Mouse (Mus musculus) left cerebral cortex, postnatal 14 days (tissue): ENCODE measurements around the gene Gm9508. TPM values are rescaled to one million over a fixed set of nuclear protein-coding genes. Genes with fewer than 3 reads are reported as not detected.
"Not testable (repeated sequence)": the region's sequence is repeated elsewhere in the genome, so short reads cannot be mapped to it uniquely, and the experiment has no call there.

Source experiments
- DNase-seq, 2 experiments: peaks; one replicate each; pipeline ENCODE4 v3.0.0; 2021 to 2022; ENCODE audit warnings: low spot score in 2 of 2, mixed read lengths in 1 of 2
- intact Hi-C: fragments of 180-260 bp; cut with DNase I; formaldehyde crosslinking; loops from one replicate; pipeline ENCODE4 v1.15.1; 2025
- long read RNA-seq, 2 experiments: library from polyadenylated mRNA; stranded (forward); transcript quantifications; one replicate each; pipeline ENCODE4 v2.0.0; 2021
- total RNA-seq, 2 experiments: library from RNA; stranded (reverse); gene quantifications; 2 replicates each; pipeline ENCODE4 v1.2.3; 2021

The Gm9508 gene
- total RNA-seq: not detected
- long read RNA-seq, experiment 1: 0 reads
- long read RNA-seq, experiment 2: 0 reads

DNA sequence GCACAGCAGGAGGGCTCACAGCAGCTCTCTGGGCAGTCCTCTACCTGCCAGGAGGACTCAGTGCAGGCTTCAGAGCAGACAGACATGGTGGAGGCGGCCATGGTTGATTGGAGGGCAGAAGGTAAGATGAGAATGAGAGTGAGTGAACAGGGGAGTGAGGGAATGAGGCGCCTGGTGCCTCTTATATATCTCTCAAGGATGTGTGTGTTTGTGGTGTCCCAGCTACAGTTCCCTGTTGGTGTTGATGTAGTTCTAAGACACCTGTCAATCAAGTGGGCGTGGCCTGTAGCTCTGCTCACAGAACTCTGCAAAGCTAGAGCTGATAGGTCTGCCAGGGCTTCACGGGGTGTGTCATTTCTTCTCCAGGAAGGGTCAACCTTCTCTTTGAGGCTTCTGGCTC is at the start of gene Gm9508:
Gm9508 (minus strand) TSS at position 101 of the 400 bp plus-strand sequence.
- DNase-seq: no peak
- intact Hi-C loops: no loop called here

DNA sequence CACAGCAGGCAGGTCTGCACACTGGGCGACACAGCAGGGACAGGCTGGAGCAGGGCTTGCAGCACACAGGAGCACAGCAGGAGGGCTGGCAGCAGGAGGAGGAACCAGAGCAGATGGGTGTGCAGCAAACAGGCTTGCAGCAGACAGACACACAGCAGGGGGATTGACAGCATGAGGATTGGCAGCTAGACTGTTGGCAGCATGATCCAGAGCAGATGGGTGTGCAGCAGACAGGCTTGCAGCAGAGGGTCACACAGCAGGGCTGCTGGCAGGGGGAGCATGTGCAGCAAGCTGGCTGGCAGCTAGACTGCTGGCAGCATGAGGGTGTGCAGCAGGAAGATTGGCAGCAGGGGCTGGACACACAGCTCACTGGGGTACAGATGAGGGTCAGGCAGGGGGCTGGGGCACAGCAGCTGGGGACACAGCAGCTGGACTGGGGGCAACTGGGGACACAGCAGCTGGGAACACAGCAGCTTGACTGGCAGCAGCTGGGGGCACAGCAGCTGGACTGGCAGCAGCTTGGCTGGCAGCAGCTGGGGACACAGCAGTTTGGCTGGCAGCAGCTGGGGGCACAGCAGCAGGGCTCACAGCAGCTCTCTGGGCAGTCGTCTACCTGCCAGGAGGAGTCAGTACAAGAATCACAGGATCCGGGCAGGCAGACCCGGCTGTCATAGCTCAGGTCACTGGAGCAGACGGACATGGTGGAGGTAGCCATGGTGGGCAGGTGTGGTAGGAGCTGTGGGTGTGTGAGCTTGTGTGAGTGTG is 45.1 kb upstream of the Gm9508 start, which contains the start of gene Gm18596:
Gm18596 (minus strand) TSS at position 715 of the 765 bp plus-strand sequence.
- DNase-seq, intact Hi-C loops: not testable (repeated sequence)

DNA sequence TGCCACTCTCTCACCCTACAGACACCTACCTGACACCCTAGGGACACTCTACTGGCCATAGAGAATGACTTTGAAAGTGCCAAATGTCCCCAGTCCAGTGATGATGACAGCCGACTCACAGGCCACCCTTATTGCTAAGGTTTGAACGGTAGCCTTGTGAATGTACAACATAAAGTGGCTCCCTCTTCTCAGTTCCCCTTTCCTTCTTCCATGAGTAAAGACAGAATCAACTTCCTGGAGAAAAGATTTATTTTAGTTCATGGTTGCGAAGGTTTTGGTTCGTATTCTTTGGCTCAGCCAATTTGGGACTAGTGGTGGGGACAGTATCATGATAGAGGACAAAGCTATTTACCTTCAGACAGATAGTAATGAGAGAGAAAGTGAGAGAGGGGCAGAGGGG is 41.9 kb upstream of the Gm9508 start:
- intact Hi-C loops: no loop called here

DNA sequence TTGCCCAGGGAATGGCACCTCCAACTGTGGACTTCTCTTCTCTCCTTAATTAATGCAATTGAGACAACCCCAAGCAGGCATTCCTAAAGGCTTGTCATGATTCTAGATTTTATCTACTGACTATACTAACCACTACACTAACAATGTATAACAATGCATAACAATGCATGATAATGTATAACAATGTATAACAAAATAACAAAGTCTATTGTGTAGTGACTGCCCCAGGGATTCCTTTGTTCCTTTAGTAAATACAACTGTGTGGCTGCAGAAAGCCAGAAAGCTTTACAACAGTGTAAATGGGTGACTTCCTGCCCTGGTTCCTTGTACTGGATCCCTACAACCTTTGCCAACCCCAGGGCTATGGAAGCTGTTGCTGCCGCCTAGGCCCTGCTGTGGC is 38.9 kb upstream of the Gm9508 start:
- intact Hi-C loops: no loop called here
- DNase-seq: no peak

More for the DNA sequence above, 41.9 kb upstream of the Gm9508 start:
- no peak for DNase-seq

DNA sequence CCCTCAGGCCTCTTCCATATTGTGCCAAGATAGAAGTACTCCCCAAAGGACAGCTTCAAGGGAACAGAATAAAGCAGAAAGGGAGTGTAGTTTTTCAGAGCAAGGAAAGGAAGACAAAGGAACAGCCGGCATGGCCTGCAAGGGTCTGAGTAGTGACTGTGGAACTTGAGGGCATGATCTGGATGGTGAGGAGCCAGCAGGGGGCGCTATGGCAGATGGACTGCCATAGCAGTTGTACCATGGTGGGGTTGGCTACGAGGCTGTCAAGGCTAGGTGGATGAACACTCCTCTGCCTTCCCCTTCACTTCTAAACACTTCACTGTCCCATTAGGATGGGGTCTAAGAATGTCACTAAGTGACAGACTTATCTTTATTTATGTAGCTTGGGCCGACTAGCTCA is 32.2 kb upstream of the Gm9508 start:
- intact Hi-C loops: no loop called here
- DNase-seq: no peak

DNA sequence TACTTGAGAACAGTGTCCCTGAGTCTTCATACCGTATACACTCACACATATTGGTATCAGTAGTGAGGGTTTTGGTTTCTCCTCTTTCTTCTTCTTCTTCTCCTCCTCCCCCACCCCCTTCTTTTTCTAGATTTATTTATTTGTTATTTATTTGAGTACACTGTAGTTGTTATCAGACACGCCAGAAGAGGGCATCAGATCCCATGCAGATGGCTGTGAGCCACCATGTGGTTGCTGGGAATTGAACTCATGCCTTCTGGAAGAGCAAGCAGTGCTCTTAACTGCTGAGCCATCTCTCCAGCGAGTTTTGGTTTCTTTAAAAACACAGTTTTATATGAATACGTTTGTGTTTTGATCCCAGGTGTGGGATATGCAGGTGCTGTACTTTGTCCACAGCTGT is 31.2 kb upstream of the Gm9508 start:
- DNase-seq: no peak
- intact Hi-C loops: no loop called here

DNA sequence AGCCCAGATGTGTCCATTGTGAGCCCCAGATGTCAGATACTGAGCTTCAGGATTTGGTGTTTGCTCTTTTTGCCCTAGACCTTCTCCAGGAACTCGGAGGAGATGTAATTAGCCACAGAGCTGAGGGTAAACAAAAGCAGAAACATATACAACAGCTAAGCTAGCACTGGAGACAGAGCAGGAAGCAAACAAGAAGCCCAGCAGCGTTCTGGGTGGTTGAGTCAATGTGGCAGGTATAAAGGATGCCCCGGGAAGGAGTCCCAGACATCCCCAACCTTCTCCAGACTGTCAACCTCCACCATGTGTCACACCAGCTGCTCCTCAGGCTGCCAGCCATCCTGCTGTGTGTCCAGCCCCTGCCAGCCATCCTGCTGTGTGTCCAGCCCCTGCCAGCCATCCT is 29.2 kb upstream of the Gm9508 start, which contains the start of gene Gm10100:
Gm10100 (plus strand) TSS at position 301 of the 400 bp plus-strand sequence.
- DNase-seq: no peak
- intact Hi-C loops: no loop called here

DNA sequence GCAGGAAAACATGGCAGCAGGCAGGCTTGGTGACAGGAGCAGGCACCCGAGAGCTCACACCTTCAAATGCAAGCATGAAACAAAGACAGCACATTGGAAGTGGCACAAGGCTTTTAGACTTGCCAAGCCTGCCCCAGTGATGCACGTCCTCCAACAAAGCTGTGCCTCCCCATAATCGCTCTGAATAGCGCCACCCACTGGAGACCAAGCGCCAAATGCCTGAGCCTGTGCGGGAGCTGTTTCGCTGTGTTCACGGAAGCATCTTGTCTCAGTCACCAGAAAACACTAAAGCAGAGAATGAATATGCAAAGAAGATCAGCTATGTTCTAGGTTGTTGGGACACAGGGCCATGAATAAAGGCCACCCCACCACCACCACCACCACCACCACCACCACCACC is 27.8 kb upstream of the Gm9508 start:
- intact Hi-C loops: no loop called here
- DNase-seq: no peak

DNA sequence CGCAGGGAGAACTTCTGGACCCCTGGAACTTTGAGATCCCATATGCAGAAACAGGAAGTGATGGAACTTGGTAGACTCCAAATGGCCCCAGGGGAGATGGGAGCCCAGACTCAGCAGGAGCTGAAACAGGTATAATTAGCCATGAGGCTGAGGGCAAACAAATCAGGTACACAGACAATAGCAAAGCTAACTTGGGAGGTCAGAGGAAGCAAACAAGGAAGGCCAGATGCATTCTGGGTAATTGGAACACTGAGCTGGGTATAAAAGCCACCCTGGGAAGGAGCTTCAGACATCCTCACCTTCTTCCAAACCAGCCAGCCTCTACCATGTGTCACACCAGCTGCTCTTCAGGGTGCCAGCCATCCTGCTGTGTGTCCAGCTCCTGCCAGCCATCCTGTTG is 23.3 kb upstream of the Gm9508 start, which contains the start of gene Krtap12-1:
Krtap12-1 (plus strand) TSS at position 301 of the 400 bp plus-strand sequence.
- intact Hi-C loops, DNase-seq: not testable (repeated sequence)

DNA sequence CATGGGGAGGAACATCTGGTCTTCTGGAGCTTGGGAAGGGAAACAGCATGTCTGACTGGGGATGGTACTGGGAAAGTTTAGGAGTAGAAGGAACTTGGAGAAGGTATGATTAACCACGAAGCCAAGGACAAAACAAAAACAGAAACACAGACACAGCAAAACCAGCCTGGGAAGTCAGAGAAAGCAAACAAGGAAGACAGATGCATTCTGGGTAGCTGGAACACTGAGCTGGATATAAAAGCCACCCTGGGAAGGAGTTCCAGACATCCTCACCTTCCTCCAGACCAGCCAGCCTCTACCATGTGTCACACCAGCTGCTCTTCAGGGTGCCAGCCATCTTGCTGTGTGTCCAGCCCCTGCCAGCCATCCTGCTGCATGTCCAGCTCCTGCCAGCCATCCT is 18.5 kb upstream of the Gm9508 start, which contains the start of gene Gm10142:
Gm10142 (plus strand) TSS at position 301 of the 400 bp plus-strand sequence.
- DNase-seq: no peak
- intact Hi-C loops: no loop called here

DNA sequence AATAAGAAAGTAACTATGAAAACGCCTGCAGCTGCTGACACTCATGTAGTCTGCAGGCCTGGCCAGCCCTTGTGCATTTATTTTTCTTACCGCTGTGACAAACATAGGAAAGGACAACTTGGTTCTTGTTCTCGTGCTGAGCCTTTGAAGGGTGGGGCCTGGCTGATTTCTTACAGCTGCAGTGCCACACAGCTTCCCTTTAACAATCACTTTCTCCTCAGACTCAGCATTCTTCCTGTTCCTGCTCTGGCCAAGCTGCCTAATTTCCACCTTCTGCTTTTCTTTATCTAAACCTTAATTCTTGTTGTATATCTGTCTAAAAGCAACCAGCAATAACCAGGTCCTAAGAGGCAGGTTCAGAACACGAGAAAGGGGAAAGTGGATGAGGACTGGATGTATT is 16.7 kb upstream of the Gm9508 start:
- intact Hi-C loops: no loop called here
- DNase-seq: no peak

DNA sequence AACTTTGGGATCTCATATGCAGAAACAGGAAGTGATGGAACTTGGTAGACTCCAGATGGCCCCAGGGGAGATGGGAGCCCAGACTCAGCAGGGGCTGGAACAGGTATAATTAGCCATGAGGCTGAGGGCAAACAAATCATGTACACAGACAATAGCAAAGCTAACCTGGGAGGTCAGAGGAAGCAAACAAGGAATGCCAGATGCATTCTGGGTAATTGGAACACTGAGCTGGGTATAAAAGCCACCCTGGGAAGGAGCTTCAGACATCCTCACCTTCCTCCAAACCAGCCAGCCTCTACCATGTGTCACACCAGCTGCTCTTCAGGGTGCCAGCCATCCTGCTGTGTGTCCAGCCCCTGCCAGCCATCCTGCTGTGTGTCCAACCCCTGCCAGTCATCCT is 14.1 kb upstream of the Gm9508 start, which contains the start of gene Gm10024:
Gm10024 (plus strand) TSS at position 301 of the 400 bp plus-strand sequence.
- DNase-seq, intact Hi-C loops: not testable (repeated sequence)

DNA sequence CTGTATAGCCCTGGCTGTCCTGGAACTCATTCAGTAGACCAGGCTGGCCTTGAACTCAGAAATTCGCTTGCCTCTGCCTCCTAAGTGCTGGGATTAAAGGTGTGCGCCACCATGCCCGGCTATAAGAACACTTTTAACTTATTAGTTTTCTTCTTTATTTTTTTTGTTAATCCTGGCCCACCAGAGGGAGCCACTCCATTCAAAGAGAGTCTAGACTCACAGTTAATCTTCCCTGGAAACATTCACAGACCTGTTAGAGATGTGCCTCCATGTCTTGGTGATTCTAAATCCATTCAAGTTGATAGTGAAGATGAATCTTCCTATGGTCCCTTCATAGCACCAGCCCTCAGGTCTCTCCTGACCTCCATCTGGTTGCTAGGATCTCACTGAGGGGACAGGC is 12.8 kb upstream of the Gm9508 start:
- peak in 1 of 2 experiments; percentile 21 for DNase-seq
- intact Hi-C loops: loop anchor here (5.0 kb wide), 1 partner anchor 167 kb away; no protein-coding TSS in a partner anchor

DNA sequence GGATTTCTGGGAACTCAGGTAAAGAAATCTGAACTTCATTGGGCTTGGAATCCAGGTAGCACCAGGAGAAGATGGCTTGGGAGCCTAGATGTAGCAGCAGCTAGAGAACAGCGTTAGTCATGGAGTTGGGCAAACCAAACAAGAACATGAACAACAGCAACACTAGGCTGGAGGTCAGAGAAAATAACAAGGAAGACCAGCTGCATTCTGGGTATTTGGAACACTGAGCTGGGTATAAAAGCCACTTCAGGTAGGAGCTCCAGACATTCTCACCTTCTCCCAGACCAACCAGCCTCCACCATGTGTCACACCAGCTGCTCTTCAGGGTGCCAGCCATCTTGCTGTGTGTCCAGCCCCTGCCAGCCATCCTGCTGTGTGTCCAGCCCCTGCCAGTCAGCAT is 9.3 kb upstream of the Gm9508 start, which contains the start of gene Gm10272:
Gm10272 (plus strand) TSS at position 301 of the 400 bp plus-strand sequence.
- DNase-seq: no peak
- intact Hi-C loops: loop anchor here (5.0 kb wide), 1 partner anchor 171 kb away; no protein-coding TSS in a partner anchor

DNA sequence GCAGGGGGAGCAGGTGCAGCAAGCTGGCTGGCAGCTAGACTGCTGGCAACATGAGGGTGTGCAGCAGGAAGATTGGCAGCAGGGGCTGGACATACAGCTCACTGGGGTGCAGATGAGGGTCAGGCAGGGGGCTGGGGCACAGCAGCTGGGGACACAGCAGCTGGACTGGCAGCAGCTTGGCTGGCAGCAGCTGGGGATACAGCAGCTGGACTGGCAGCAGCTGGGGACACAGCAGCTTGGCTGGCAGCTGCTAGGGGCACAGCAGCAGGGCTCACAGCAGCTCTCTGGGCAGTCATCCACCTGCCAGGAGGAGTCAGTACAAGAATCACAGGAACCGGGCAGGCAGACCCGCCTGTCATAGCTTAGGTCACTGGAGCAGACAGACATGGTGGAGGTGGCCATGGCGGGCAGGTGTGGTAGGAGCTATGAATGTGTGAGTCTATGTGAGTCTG is 6.7 kb downstream of the Gm9508 start, which contains the start of gene Gm19402:
Gm19402 (minus strand) TSS at position 402 of the 452 bp plus-strand sequence.
- intact Hi-C loops, DNase-seq: not testable (repeated sequence)

DNA sequence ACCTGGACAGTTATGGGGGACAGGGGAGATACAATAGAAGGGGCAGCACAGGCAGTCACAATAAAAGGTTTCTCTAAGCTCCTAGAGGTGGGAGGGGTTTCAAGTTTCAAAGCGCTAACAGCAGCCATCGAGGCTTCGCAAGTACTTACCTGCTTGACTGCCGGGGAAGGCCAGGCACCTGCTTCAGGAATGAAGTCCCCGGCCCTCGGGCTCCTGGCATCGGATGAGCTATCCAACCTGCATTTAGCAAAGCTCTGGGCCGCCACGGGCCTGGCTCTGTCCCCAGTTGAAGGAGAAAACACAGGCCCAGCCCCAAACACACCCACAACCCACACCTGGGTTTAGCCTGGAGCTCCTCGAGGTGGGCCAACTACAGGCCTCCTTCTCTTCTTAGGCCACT is 10.0 kb downstream of the Gm9508 start:
- no peak for DNase-seq
- intact Hi-C loops: no loop called here

DNA sequence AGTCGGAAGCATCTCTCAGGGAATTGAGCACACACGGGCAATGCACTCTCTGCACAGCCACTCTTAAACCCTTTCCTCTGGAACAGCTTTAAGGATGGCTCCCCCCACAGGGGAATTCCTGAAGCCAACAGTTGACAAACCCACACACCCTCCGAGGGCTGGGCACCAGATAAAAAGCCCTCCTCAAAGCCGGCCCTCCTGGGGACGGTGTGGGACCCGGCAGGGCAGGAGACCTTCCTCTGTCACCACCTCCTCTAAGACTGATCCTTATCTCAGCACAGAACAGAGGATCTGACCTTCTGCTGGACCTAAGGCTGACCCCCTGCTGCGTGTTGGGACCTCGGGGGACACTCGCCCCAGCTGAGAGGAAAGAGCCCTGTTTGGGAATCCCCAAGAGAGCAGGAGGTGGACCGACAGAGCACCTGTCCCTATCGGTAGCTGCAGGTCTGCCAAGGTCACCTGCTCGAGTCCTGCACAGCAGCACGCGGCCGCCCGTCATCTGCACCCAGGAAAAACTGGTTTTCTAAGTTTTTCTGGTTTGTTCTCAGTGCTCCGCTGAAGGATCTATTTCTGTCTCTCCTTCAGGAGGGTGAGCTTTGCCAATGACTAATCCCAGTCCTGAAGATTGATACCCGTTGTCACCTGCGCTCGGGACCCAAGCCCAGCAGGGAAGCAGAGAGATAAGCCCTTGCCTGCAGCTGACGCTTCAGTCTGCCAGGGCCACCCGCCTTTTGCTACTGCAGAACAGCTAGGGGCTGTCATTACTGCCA is 11.0 kb downstream of the Gm9508 start, which contains the start of gene Tspear:
Tspear (plus strand) TSS at position 675 of the 770 bp plus-strand sequence.
- DNase-seq: no peak
- intact Hi-C loops: no loop called here

DNA sequence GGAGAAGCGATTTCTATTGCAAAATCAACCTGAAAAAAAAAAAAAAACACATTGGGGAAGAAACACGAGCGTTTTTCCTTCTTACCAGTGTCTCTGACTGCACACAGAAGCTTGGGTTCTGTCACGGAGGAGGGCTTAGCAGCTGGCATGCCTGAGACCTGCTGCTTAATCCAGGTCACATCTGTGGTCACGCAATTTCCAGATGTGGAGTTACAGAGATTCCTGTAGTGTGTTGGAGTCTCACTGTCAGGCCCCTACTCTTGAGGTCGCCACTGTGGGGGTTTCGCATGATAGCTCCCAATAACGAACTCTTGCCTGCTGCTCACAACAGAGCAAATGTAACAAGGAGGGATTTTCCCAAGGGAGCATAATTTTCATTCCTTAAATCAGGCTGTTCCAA is 12.9 kb downstream of the Gm9508 start:
- DNase-seq: no peak
- intact Hi-C loops: no loop called here

DNA sequence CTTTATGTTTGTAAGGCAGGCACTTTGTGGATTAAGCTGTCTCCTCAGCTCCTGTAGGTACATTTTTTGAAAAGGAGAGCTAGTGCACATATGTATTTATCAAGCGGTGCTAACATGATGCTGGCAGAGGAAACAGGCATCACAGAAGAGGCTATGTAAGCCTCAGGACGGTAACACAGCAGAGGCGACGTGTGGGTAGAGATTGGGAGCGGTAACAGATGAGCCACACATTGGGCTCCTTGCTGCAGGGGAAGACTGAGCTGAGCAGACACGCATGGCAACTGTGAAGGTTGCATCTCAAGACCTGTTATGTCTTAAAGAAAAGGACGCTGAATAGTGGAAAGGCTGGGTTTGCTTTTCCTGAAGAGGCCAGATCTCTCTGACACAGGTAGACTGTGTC is 14.0 kb downstream of the Gm9508 start:
- no peak for DNase-seq

DNA sequence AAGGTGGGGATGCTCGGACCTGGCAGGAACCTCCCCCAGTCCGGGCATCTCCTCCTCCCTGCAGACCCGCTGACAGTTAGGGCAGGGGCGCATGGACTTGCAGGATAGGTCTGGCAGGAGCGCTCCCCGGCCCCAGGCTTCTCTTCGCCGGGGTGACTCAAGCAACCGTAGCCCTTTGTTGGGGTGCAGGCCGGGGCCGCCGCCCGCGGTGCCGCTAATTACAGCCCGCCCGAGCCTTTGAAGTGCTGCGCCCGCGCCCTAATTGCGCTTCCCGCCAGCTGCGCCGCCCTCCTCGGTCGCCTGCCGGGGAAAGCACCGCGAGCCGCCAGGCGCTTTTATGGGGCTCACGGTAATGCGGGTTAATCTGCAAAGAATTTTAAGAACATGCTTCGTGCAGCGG is 19.5 kb downstream of the Gm9508 start:
- DNase-seq: no peak
- intact Hi-C loops: no loop called here

More for the DNA sequence above, 14.0 kb downstream of the Gm9508 start:
- intact Hi-C loops: no loop called here
